18 mouse cellular contexts compared by ENCODE assay signal in genomic region chr9:71768119-71768518, GRCm38 (mm10). TPM values are rescaled to one million over a fixed set of nuclear protein-coding genes. Genes with fewer than 3 reads are reported as not detected.
A peak's percentile ranks its signal among the peaks of the same experiment; 100 is the strongest.
DNase-seq lines count a peak whose midpoint lies in the region; ATAC-seq and TF ChIP-seq lines count a peak whose summit lies in the region.
"Had no signal": no experiment of that assay in that cellular context is flagged by ENCODE, and none has a peak within 500 bp of the region (broad histone marks: within the 10 kb centered on the region; RNA-seq: fewer than 3 reads in every experiment).

No protein-coding gene starts in this region.

- peaks cover 6% of the 10 kb centered on the region for H3K4me1 ChIP-seq in cerebellum, adult 2 months (ENCODE audit: control insufficient read depth, insufficient read depth, low read length)
- peaks cover 43% of the 10 kb centered on the region for H3K4me1 ChIP-seq in heart, embryonic 15.5 days (replicated peaks)
- peaks cover 10% of the 10 kb centered on the region for H3K4me1 ChIP-seq in testis, adult 2 months (ENCODE audit: control insufficient read depth, insufficient read depth, low read length)
- peaks cover 8% of the 10 kb centered on the region; the same call in 1 of the 2 replicates for H3K4me1 ChIP-seq in forebrain, embryonic 11.5 days (replicated peaks; ENCODE audit: control insufficient read depth, insufficient read depth, low read length)

- intact Hi-C loops in heart, postnatal 36 days (cut with DNase I), result no loop called here

- H3K27me3 ChIP-seq in cerebellum, adult 2 months (ENCODE audit: control insufficient read depth, insufficient read depth, low read length), result no peaks in the 10 kb centered on the region
- no peaks in the 10 kb centered on the region for H3K27me3 ChIP-seq in heart, embryonic 15.5 days
- no peaks in the 10 kb centered on the region for H3K27me3 ChIP-seq in testis, adult 2 months (ENCODE audit: control insufficient read depth, insufficient read depth, low read length)
- peaks cover 23% of the 10 kb centered on the region for H3K27me3 ChIP-seq in forebrain, embryonic 11.5 days (ENCODE audit: control insufficient read depth, insufficient read depth, low read length)
- H3K27me3 ChIP-seq: intestine, embryonic 15.5 days had no signal

- no peak overlapping the region for H3K27ac ChIP-seq in cerebellum, adult 2 months (ENCODE audit: insufficient read depth, low read length)
- no peak overlapping the region for H3K27ac ChIP-seq in heart, embryonic 15.5 days
- H3K27ac ChIP-seq in testis, adult 2 months (ENCODE audit: control insufficient read depth, insufficient read depth, low read depth, low read length), result no peak overlapping the region
- H3K27ac ChIP-seq in forebrain, embryonic 11.5 days (ENCODE audit: low read depth, low read length), result no peak overlapping the region
- H3K27ac ChIP-seq: embryonic facial prominence, embryonic 13.5 days; gastrocnemius, adult 2 months; hindbrain, embryonic 14.5 days; intestine, embryonic 15.5 days; liver, embryonic 12.5 days; midbrain, embryonic 12.5 days had no signal

- no peak overlapping the region for H3K9ac ChIP-seq in heart, embryonic 15.5 days
- H3K9ac ChIP-seq in forebrain, embryonic 11.5 days (ENCODE audit: low read length), result no peak overlapping the region
- H3K9ac ChIP-seq: embryonic facial prominence, embryonic 13.5 days; hindbrain, embryonic 14.5 days; intestine, embryonic 15.5 days; liver, embryonic 12.5 days; lung, embryonic 14.5 days; midbrain, embryonic 12.5 days had no signal

- no peak overlapping the region for H3K4me3 ChIP-seq in cerebellum, adult 2 months (replicated peaks; ENCODE audit: insufficient read depth, low read depth, low read length)
- H3K4me3 ChIP-seq in heart, embryonic 15.5 days, result peak overlapping the region; percentile 7; the same call in 1 of the 2 replicates
- H3K4me3 ChIP-seq in testis, adult 2 months (ENCODE audit: control insufficient read depth, low read depth, low read length), result peak overlapping the region; percentile 4
- no peak overlapping the region for H3K4me3 ChIP-seq in forebrain, embryonic 11.5 days (ENCODE audit: low read depth, low read length)
- H3K4me3 ChIP-seq: embryonic facial prominence, embryonic 13.5 days; gastrocnemius, adult 2 months; intestine, embryonic 15.5 days; liver, embryonic 12.5 days; midbrain, embryonic 12.5 days had no signal

- no peak for TF ChIP-seq CTCF in cerebellum, adult 2 months (IDR thresholded peaks at IDR 0.05; ENCODE audit: borderline replicate concordance, insufficient read depth, low read depth, low read length)
- no peak for TF ChIP-seq CTCF in testis, adult 2 months (IDR thresholded peaks at IDR 0.05; ENCODE audit: control insufficient read depth, insufficient read depth, insufficient replicate concordance, low read depth, low read length)

- peak; percentile 40 to 55 for DNase-seq in cerebellum, adult 2 months
- DNase-seq in cerebellum, adult 11 months, result no peak
- no peak for DNase-seq in heart, postnatal 36 days
- DNase-seq in testis, postnatal 10 days (ENCODE audit: low spot score), result no peak
- DNase-seq in forebrain, embryonic 11.5 days (ENCODE audit: low spot score), result no peak
- DNase-seq: adrenal gland, postnatal 14 days; B cell, adult 2 months; gastrocnemius, adult 2 months; lung, embryonic 14.5 days; right cerebral cortex, postnatal 14 days; thymus, postnatal 36 days had no signal

- H3K36me3 ChIP-seq in heart, embryonic 15.5 days, result no peaks in the 10 kb centered on the region
- H3K36me3 ChIP-seq in testis, adult 2 months (ENCODE audit: control insufficient read depth, insufficient read depth, low read length), result no peaks in the 10 kb centered on the region
- no peaks in the 10 kb centered on the region for H3K36me3 ChIP-seq in forebrain, embryonic 11.5 days (ENCODE audit: control insufficient read depth, insufficient read depth, low read length)
- H3K36me3 ChIP-seq: embryonic facial prominence, embryonic 13.5 days; intestine, embryonic 15.5 days; liver, embryonic 12.5 days; midbrain, embryonic 12.5 days had no signal

- no peak for ATAC-seq in heart, embryonic 15.5 days (replicated peaks; ENCODE audit: insufficient number of reproducible peaks, insufficient read depth, low FRiP score, low read depth)
- ATAC-seq in forebrain, embryonic 11.5 days (replicated peaks; ENCODE audit: low FRiP score), result no peak
- ATAC-seq: intestine, embryonic 15.5 days; liver, embryonic 12.5 days had no signal

- H3K4me2 ChIP-seq in heart, embryonic 15.5 days, result peak overlapping the region; percentile 81
- no peak overlapping the region for H3K4me2 ChIP-seq in forebrain, embryonic 11.5 days (ENCODE audit: low read depth, low read length, severe bottlenecking)
- H3K4me2 ChIP-seq: embryonic facial prominence, embryonic 13.5 days; hindbrain, embryonic 14.5 days; intestine, embryonic 15.5 days; liver, embryonic 12.5 days; lung, embryonic 14.5 days; midbrain, embryonic 12.5 days had no signal

- WGBS in cerebellum, adult 2 months, result 32% methylated on average over 1 of the region's 1 CpGs
- WGBS in heart, embryonic 15.5 days, result 87% methylated on average over 1 of the region's 1 CpGs
- WGBS in forebrain, embryonic 11.5 days, result 96% methylated on average over 1 of the region's 1 CpGs

- TF ChIP-seq POLR2A in cerebellum, adult 2 months (IDR thresholded peaks at IDR 0.05; ENCODE audit: borderline replicate concordance, insufficient read depth, low read length), result no peak
- TF ChIP-seq POLR2A in testis, adult 2 months (IDR thresholded peaks at IDR 0.05; ENCODE audit: control insufficient read depth, low read depth, low read length), result no peak

- H3K9me3 ChIP-seq in heart, embryonic 15.5 days (replicated peaks), result no peaks in the 10 kb centered on the region
- H3K9me3 ChIP-seq in forebrain, embryonic 11.5 days (ENCODE audit: control insufficient read depth, low read length), result no peaks in the 10 kb centered on the region; the same call in 1 of the 2 replicates
- H3K9me3 ChIP-seq: embryonic facial prominence, embryonic 13.5 days; intestine, embryonic 15.5 days; liver, embryonic 12.5 days; midbrain, embryonic 12.5 days had no signal

RNA-seq across cellular contexts. Expression of gene Cgnl1, which starts 3.3 kb away (rescaled TPM):
- 25.0 and 25.9 TPM in 2 replicates for polyA plus RNA-seq in cerebellum, adult 2 months (2012; rRNA removed)
- polyA plus RNA-seq in heart, embryonic 15.5 days (2015; fragmentation: Nextera tagmentation; extraction: Ambion mirVana), result 31.3 and 32.7 TPM in 2 replicates
- total RNA-seq in heart, postnatal 36 days (2021), result 10 to 100 TPM; 31.9 to 38.4 TPM
- polyA plus RNA-seq in testis, adult 2 months (2012; rRNA removed), result 36.5 and 48.8 TPM in 2 replicates
- 5.2 and 5.9 TPM in 2 replicates for polyA plus RNA-seq in forebrain, embryonic 11.5 days (2014; fragmentation: Nextera tagmentation; extraction: Ambion mirVana)

Comparison
In these comparisons a context has a peak if more than half of its experiments do, and no peak if none do; other contexts are left out.
1. DNase-seq: peak in cerebellum, adult 2 months (2 of 2); none in cerebellum, adult 11 months (single experiment), heart, postnatal 36 days (0 of 2), testis, postnatal 10 days (single experiment) and forebrain, embryonic 11.5 days (single experiment).
2. H3K4me3 ChIP-seq: peak in heart, embryonic 15.5 days (single experiment) and testis, adult 2 months (single experiment); none in cerebellum, adult 2 months (single experiment) and forebrain, embryonic 11.5 days (single experiment).